Mouse (Mus musculus): Measurements from ENCODE around the gene Ebf3. TPM values are rescaled to one million over a fixed set of nuclear protein-coding genes. Genes with fewer than 3 reads are reported as not detected.

The Ebf3 gene
- polyA plus RNA-seq (2012; rRNA removed), result 9.1 and 9.4 TPM in 2 replicates

GRCm38 (mm10) chr7:137313904-137314691 lies at the start of gene Ebf3:
Gene Ebf3, minus strand, starts transcription at chr7:137314445.
- Histone ChIP-seq H3K27ac (ENCODE audit: insufficient read depth, low read length) (no peak within 1 kb of the TSS), H3K27me3 (ENCODE audit: control insufficient read depth, insufficient read depth, low read length) (peaks cover 34% of the 10 kb centered on the region; the same call in 1 of the 2 replicates), H3K4me3 (replicated peaks; ENCODE audit: insufficient read depth, low read depth, low read length) (peak within 1 kb of the TSS; percentile 4), H3K4me1 (ENCODE audit: control insufficient read depth, insufficient read depth, low read length) (peaks cover 5% of the 10 kb centered on the region; the same call in 1 of the 2 replicates)
- TF ChIP-seq CTCF (IDR thresholded peaks at IDR 0.05; ENCODE audit: borderline replicate concordance, insufficient read depth, low read depth, low read length), result no peak
- TF ChIP-seq POLR2A (IDR thresholded peaks at IDR 0.05; ENCODE audit: borderline replicate concordance, insufficient read depth, low read length), result no peak
- peak in 1 of 2 experiments; percentile 28 for DNase-seq
- WGBS, result under 1% methylated on average over 117 of the region's 127 CpGs

GRCm38 (mm10) chr7:137346860-137347259 lies 32.6 kb upstream of the Ebf3 start:
- Histone ChIP-seq H3K27me3 (ENCODE audit: control insufficient read depth, insufficient read depth, low read length) (no peaks in the 10 kb centered on the region; the same call in 1 of the 2 replicates), H3K27ac (ENCODE audit: insufficient read depth, low read length) (no peak overlapping the region), H3K4me3 (replicated peaks; ENCODE audit: insufficient read depth, low read depth, low read length) (no peak overlapping the region), H3K4me1 (ENCODE audit: control insufficient read depth, insufficient read depth, low read length) (no peaks in the 10 kb centered on the region)
- no peak for DNase-seq
- 34% methylated on average over 7 of the region's 7 CpGs for WGBS
- TF ChIP-seq POLR2A (IDR thresholded peaks at IDR 0.05; ENCODE audit: borderline replicate concordance, insufficient read depth, low read length) (no peak), CTCF (IDR thresholded peaks at IDR 0.05; ENCODE audit: borderline replicate concordance, insufficient read depth, low read depth, low read length) (no peak)

GRCm38 (mm10) chr7:137346068-137346467 lies 31.8 kb upstream of the Ebf3 start:
- 31% methylated on average over 10 of the region's 10 CpGs for WGBS
- H3K27ac ChIP-seq (ENCODE audit: insufficient read depth, low read length), result no peak overlapping the region
- no peak for TF ChIP-seq POLR2A (IDR thresholded peaks at IDR 0.05; ENCODE audit: borderline replicate concordance, insufficient read depth, low read length)
- H3K4me3 ChIP-seq (replicated peaks; ENCODE audit: insufficient read depth, low read depth, low read length), result no peak overlapping the region
- no peaks in the 10 kb centered on the region for H3K4me1 ChIP-seq (ENCODE audit: control insufficient read depth, insufficient read depth, low read length)
- H3K27me3 ChIP-seq (ENCODE audit: control insufficient read depth, insufficient read depth, low read length), result peaks cover 2% of the 10 kb centered on the region; the same call in 1 of the 2 replicates
- DNase-seq, result no peak

- no peaks in the 10 kb centered on the region for H3K4me1 ChIP-seq (ENCODE audit: control insufficient read depth, insufficient read depth, low read length)
- no peaks in the 10 kb centered on the region; the same call in 1 of the 2 replicates for H3K27me3 ChIP-seq (ENCODE audit: control insufficient read depth, insufficient read depth, low read length)
- no peak for TF ChIP-seq POLR2A (IDR thresholded peaks at IDR 0.05; ENCODE audit: borderline replicate concordance, insufficient read depth, low read length)
- TF ChIP-seq CTCF (IDR thresholded peaks at IDR 0.05; ENCODE audit: borderline replicate concordance, insufficient read depth, low read depth, low read length), result no peak
- WGBS, result 27% methylated on average over 2 of the region's 2 CpGs
- DNase-seq, result no peak
- no peak overlapping the region for H3K4me3 ChIP-seq (replicated peaks; ENCODE audit: insufficient read depth, low read depth, low read length)
- no peak overlapping the region for H3K27ac ChIP-seq (ENCODE audit: insufficient read depth, low read length)
Observed at GRCm38 (mm10) chr7:137333951-137334350, 19.7 kb upstream of the Ebf3 start.

GRCm38 (mm10) chr7:137322926-137323325 lies 8.7 kb upstream of the Ebf3 start:
- no peak for TF ChIP-seq POLR2A (IDR thresholded peaks at IDR 0.05; ENCODE audit: borderline replicate concordance, insufficient read depth, low read length)
- no peak overlapping the region for H3K4me3 ChIP-seq (replicated peaks; ENCODE audit: insufficient read depth, low read depth, low read length)
- no peaks in the 10 kb centered on the region for H3K4me1 ChIP-seq (ENCODE audit: control insufficient read depth, insufficient read depth, low read length)
- WGBS, result 2% methylated on average over 21 of the region's 21 CpGs
- peaks cover 12% of the 10 kb centered on the region; the same call in 1 of the 2 replicates for H3K27me3 ChIP-seq (ENCODE audit: control insufficient read depth, insufficient read depth, low read length)
- no peak overlapping the region for H3K27ac ChIP-seq (ENCODE audit: insufficient read depth, low read length)
- no peak for DNase-seq

- Histone ChIP-seq H3K27me3 (ENCODE audit: control insufficient read depth, insufficient read depth, low read length) (peaks cover 12% of the 10 kb centered on the region; the same call in 1 of the 2 replicates), H3K27ac (ENCODE audit: insufficient read depth, low read length) (no peak overlapping the region), H3K4me1 (ENCODE audit: control insufficient read depth, insufficient read depth, low read length) (no peaks in the 10 kb centered on the region), H3K4me3 (replicated peaks; ENCODE audit: insufficient read depth, low read depth, low read length) (no peak overlapping the region)
- WGBS, result 1% methylated on average over 72 of the region's 72 CpGs
- no peak for DNase-seq
- TF ChIP-seq POLR2A (IDR thresholded peaks at IDR 0.05; ENCODE audit: borderline replicate concordance, insufficient read depth, low read length), result no peak
- no peak for TF ChIP-seq CTCF (IDR thresholded peaks at IDR 0.05; ENCODE audit: borderline replicate concordance, insufficient read depth, low read depth, low read length)
Observed at GRCm38 (mm10) chr7:137321961-137322784, 7.9 kb upstream of the Ebf3 start.

GRCm38 (mm10) chr7:137321141-137321813 lies 7.0 kb upstream of the Ebf3 start:
- no peak overlapping the region for H3K4me3 ChIP-seq (replicated peaks; ENCODE audit: insufficient read depth, low read depth, low read length)
- WGBS, result 2% methylated on average over 52 of the region's 52 CpGs
- H3K4me1 ChIP-seq (ENCODE audit: control insufficient read depth, insufficient read depth, low read length), result no peaks in the 10 kb centered on the region
- TF ChIP-seq POLR2A (IDR thresholded peaks at IDR 0.05; ENCODE audit: borderline replicate concordance, insufficient read depth, low read length) (no peak), CTCF (IDR thresholded peaks at IDR 0.05; ENCODE audit: borderline replicate concordance, insufficient read depth, low read depth, low read length) (peak; percentile 51)
- DNase-seq, result no peak
- H3K27me3 ChIP-seq (ENCODE audit: control insufficient read depth, insufficient read depth, low read length), result peaks cover 12% of the 10 kb centered on the region; the same call in 1 of the 2 replicates
- H3K27ac ChIP-seq (ENCODE audit: insufficient read depth, low read length), result no peak overlapping the region

Measured in cerebellum, adult 2 months (tissue).